Mouse (Mus musculus): ENCODE results near the gene Zfp493. TPM values are rescaled to one million over a fixed set of nuclear protein-coding genes. Genes with fewer than 3 reads are reported as not detected.
A peak's percentile ranks its signal among the peaks of the same experiment; 100 is the strongest.
"Not testable (repeated sequence)": the region's sequence is repeated elsewhere in the genome, so short reads cannot be mapped to it uniquely, and the experiment has no call there.

The Zfp493 gene
- polyA plus RNA-seq, 1 experiment from 2014 or later: 2.7 TPM

- Histone ChIP-seq H3K27me3 (no peaks in the 10 kb centered on the region), H3K4me2 (no peak overlapping the region), H3K36me3 (peaks cover 5% of the 10 kb centered on the region), H3K4me3 (no peak overlapping the region), H3K4me1 (replicated peaks) (peaks cover 3% of the 10 kb centered on the region), H3K9me3 (peaks cover 5% of the 10 kb centered on the region; the same call in 1 of the 2 replicates), H3K27ac (no peak overlapping the region), H3K9ac (no peak overlapping the region)
- no peak for ATAC-seq (ENCODE audit: low FRiP score)
- 73% methylated on average over 1 of the region's 1 CpGs for WGBS
These were observed 32.2 kb downstream of the Zfp493 start for GRCm38 (mm10) chr13:67811651-67812210.

GRCm38 (mm10) chr13:67812961-67813709 is 33.6 kb downstream of the Zfp493 start:
- H3K9ac ChIP-seq: no peak overlapping the region; the same call in 1 of the 2 replicates
- no peak; the same call in 1 of the 2 replicates for ATAC-seq (ENCODE audit: low FRiP score)
- peaks cover 11% of the 10 kb centered on the region for H3K36me3 ChIP-seq
- peaks cover 11% of the 10 kb centered on the region for H3K9me3 ChIP-seq
- peak overlapping the region; percentile 88; the same call in 1 of the 2 replicates for H3K27ac ChIP-seq
- H3K4me3 ChIP-seq: peak overlapping the region; percentile 85
- peaks cover 3% of the 10 kb centered on the region for H3K4me1 ChIP-seq (replicated peaks)
- no peaks in the 10 kb centered on the region for H3K27me3 ChIP-seq
- peak overlapping the region; percentile 69 for H3K4me2 ChIP-seq
- WGBS: 78% methylated on average over 8 of the region's 8 CpGs

DNA sequence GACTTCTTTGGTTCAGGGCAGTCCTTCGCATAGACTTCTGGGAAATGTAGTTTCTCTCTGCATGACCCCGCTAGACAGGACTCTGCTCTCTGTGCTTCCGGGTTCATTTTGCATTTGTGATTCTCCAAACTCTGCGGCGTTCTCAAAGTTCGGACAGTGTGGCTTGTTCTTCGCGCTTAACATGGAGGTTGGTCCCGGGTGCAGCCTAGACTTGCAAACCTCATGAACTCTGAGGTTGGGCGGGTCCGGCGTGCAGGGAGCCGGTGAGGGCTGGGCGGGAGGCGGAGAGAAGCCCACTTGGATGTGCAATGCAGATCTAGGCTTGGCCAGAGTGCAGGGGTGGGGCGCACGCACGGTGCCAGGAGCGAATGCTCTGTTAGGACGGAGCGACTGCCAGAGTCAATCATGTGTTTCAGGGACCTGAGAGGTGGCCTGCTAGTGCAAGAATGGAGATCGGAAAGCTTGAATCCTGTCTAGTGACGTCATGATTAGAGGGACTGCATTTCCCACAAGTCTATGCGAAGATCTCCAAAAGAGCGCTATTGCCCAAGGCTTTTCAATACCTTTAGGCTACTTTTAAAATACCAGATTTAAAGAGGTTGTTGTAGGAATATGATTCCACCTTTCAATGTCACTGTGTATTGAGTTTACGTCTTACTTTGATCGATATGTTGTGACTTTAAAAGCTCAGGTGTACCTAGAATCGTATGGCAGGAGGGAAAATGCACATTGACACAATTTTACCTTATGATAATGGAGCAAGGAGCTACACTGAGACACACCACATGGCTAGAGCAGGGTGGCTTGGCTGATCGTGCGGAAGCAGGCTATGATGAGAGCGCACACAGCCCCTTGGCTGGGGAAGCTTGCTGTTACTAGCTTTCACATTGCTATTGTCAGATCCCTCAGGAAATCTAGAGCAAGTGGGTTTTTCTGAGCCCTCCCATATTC is 34.5 kb downstream of the Zfp493 start, which contains the start of gene Zfp273:
TSS of gene Zfp273 (plus strand) at position 31 of the 951 bp plus-strand sequence.
- H3K9me3 ChIP-seq: peaks cover 18% of the 10 kb centered on the region
- peak; percentile 96 for ATAC-seq (ENCODE audit: low FRiP score)
- H3K27me3 ChIP-seq: no peaks in the 10 kb centered on the region
- peak within 1 kb of the TSS; percentile 69 for H3K4me2 ChIP-seq
- H3K36me3 ChIP-seq: peaks cover 19% of the 10 kb centered on the region
- peak within 1 kb of the TSS; percentile 84 for H3K9ac ChIP-seq
- peak within 1 kb of the TSS; percentile 85 for H3K4me3 ChIP-seq
- H3K4me1 ChIP-seq (replicated peaks): peaks cover 3% of the 10 kb centered on the region
- WGBS: 6% methylated on average over 31 of the region's 31 CpGs
- H3K27ac ChIP-seq: peak within 1 kb of the TSS; percentile 88

GRCm38 (mm10) chr13:67818636-67819035 is 39.1 kb downstream of the Zfp493 start:
- ATAC-seq (ENCODE audit: low FRiP score): no peak
- H3K27ac ChIP-seq: no peak overlapping the region
- no peak overlapping the region for H3K4me2 ChIP-seq
- H3K4me1 ChIP-seq (replicated peaks): peaks cover 3% of the 10 kb centered on the region
- H3K27me3 ChIP-seq: no peaks in the 10 kb centered on the region
- H3K9me3 ChIP-seq: peaks cover 33% of the 10 kb centered on the region
- no peak overlapping the region for H3K4me3 ChIP-seq
- H3K36me3 ChIP-seq: peaks cover 51% of the 10 kb centered on the region
- WGBS: 90% methylated on average over 1 of the region's 1 CpGs
- no peak overlapping the region for H3K9ac ChIP-seq

DNA sequence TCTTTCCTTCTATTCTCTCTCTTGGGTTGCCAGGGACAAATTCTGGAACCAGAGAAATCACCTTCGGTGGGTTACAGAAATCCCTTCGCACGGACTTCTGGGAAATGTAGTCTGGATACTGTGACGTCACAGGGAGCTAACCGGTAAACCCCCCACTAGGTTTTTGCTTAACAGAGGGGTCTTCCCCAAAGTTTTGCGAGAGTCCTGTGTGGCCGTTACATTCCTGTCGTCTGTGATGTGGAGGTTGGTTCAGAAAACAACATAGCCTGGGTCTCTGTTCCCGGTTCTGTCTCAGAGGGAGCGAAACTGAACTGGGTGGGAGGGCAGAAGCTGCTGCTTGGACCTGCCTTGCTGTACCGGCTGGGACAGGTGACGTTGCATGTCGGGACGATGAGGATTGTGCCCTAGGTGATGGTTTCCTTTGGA is 51.4 kb downstream of the Zfp493 start, which contains the start of gene Gm10037:
TSS of gene Gm10037 (plus strand) at position 196 of the 426 bp plus-strand sequence.
- 0 out of 2 replicates have a peak, but pooled peaks cover 6% of the 10 kb centered on the region for H3K4me1 ChIP-seq (replicated peaks)
- peak; percentile 78 for ATAC-seq (ENCODE audit: low FRiP score)
- peak within 1 kb of the TSS; percentile 66 for H3K4me2 ChIP-seq
- peak within 1 kb of the TSS; percentile 53 for H3K4me3 ChIP-seq
- peak within 1 kb of the TSS; percentile 75 for H3K9ac ChIP-seq
- peaks cover 12% of the 10 kb centered on the region for H3K36me3 ChIP-seq
- no peaks in the 10 kb centered on the region for H3K27me3 ChIP-seq
- 0 out of 2 replicates have a peak within 1 kb of the TSS, but pooled peaks have one; percentile 1 for H3K27ac ChIP-seq
- 0 out of 2 replicates have a peak, but pooled peaks cover 8% of the 10 kb centered on the region for H3K9me3 ChIP-seq
- WGBS: 7% methylated on average over 14 of the region's 14 CpGs

DNA sequence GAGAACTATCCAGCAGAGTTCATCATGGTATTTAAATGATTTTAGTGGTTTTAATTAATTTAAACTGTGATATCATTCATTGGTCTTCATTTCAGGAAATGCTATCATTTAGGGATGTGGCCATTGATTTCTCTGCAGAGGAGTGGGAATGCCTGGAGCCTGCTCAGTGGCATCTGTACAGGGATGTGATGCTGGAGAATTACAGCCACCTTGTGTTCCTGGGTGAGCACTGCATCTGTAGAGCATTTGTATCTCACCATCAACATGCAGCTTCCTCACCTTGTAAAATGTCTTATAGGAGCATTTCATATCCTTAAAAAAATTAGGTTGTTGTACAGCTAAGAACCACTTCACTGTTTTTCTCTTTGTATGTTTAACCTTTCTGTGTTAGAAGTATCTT is 53.6 kb downstream of the Zfp493 start:
- not testable (repeated sequence) for H3K36me3 ChIP-seq; H3K9me3 ChIP-seq; H3K27ac ChIP-seq; H3K4me3 ChIP-seq; H3K4me1 ChIP-seq (replicated peaks); H3K4me2 ChIP-seq; H3K27me3 ChIP-seq; H3K9ac ChIP-seq
- ATAC-seq (ENCODE audit: low FRiP score): 0 out of 2 replicates have a peak, but pooled peaks have one; percentile 29

Other genes starting within 250 kb of the Zfp493 start
- gene Zfp748, start 225.9 kb upstream of the Zfp493 start, polyA plus RNA-seq (2015; fragmentation: Nextera tagmentation; extraction: Ambion mirVana): 13.5 and 16.2 TPM in 2 replicates
- 4.1 and 4.5 TPM in 2 replicates for gene Zfp729b, start 170.0 kb upstream of the Zfp493 start, polyA plus RNA-seq (2015; fragmentation: Nextera tagmentation; extraction: Ambion mirVana)
- 0.87 and 0.96 TPM in 2 replicates for gene Gm49345, start 141.9 kb upstream of the Zfp493 start, polyA plus RNA-seq (2015; fragmentation: Nextera tagmentation; extraction: Ambion mirVana)
- 3.5 and 4.3 TPM in 2 replicates for gene Zfp729a, start 141.9 kb upstream of the Zfp493 start, polyA plus RNA-seq (2015; fragmentation: Nextera tagmentation; extraction: Ambion mirVana)
- gene Zfp738, start 92.6 kb upstream of the Zfp493 start, polyA plus RNA-seq (2015; fragmentation: Nextera tagmentation; extraction: Ambion mirVana): 15.3 and 16.3 TPM in 2 replicates
- 9.3 and 11.0 TPM in 2 replicates for gene Zfp65, start 50.5 kb upstream of the Zfp493 start, polyA plus RNA-seq (2015; fragmentation: Nextera tagmentation; extraction: Ambion mirVana)
- 8.6 and 8.9 TPM in 2 replicates for gene Zfp85, start 24.5 kb upstream of the Zfp493 start, polyA plus RNA-seq (2015; fragmentation: Nextera tagmentation; extraction: Ambion mirVana)
- 12.1 and 12.7 TPM in 2 replicates for gene Zfp273, start 34.0 kb downstream of the Zfp493 start, polyA plus RNA-seq (2015; fragmentation: Nextera tagmentation; extraction: Ambion mirVana)
- 7.4 and 7.7 TPM in 2 replicates for gene Gm10037, start 51.4 kb downstream of the Zfp493 start, polyA plus RNA-seq (2015; fragmentation: Nextera tagmentation; extraction: Ambion mirVana)
- gene BC048507, start 83.6 kb downstream of the Zfp493 start, polyA plus RNA-seq (2015; fragmentation: Nextera tagmentation; extraction: Ambion mirVana): 0.35 TPM in 1 of 2 replicates, not detected in the other

All from hindbrain, embryonic 13.5 days (tissue).